Mouse (Mus musculus) G1E (cell line): ENCODE data around the gene Cbx5. TPM values are rescaled to one million over a fixed set of nuclear protein-coding genes. Genes with fewer than 3 reads are reported as not detected.

Experiments
- ATAC-seq: 2 replicates; pipeline ENCODE4 v1.8.0; 2016; ENCODE audit warnings: mild to moderate bottlenecking; ENCODE audit not compliant: insufficient number of reproducible peaks, poor library complexity, low FRiP score, severe bottlenecking; ENCODE audit errors: extremely low read depth
- DNase-seq: peaks from one replicate; pipeline ENCODE4 v3.0.0; 2012; ENCODE audit warnings: low spot score
- H3K27me3 ChIP-seq: 2 replicates; pipeline ENCODE4 v1.6.1; 2012; ENCODE audit warnings: mild to moderate bottlenecking, low read length, inconsistent platforms; ENCODE audit not compliant: insufficient read depth
- H3K36me3 ChIP-seq: replicated peaks from 2 replicates; pipeline ENCODE3; 2012; ENCODE audit warnings: mild to moderate bottlenecking, inconsistent platforms
- H3K4me1 ChIP-seq: 2 replicates; pipeline ENCODE4 v1.6.1; 2012; ENCODE audit warnings: low read depth, low read length, inconsistent platforms, mixed read lengths; ENCODE audit not compliant: insufficient read depth
- H3K4me3 ChIP-seq: 2 replicates; pipeline ENCODE4 v1.5.1; 2012; ENCODE audit warnings: low read depth, mild to moderate bottlenecking, inconsistent platforms, low read length, moderate library complexity, mixed read lengths
- H3K9me3 ChIP-seq: replicated peaks from 2 replicates; pipeline ENCODE4 v1.6.1; 2012; ENCODE audit warnings: inconsistent platforms
- CTCF ChIP-seq: IDR thresholded peaks from 2 replicates; pipeline ENCODE4 v1.5.1; 2012; ENCODE audit warnings: low read depth, low read length, inconsistent platforms, mixed read lengths
- GATA1 ChIP-seq: IDR thresholded peaks from 2 replicates; pipeline ENCODE4 v1.6.1; 2012; ENCODE audit warnings: borderline replicate concordance, low read length, inconsistent platforms, mixed read lengths
- GATA2 ChIP-seq: IDR thresholded peaks from 2 replicates; pipeline ENCODE4 v1.6.1; 2012; ENCODE audit warnings: low read depth, low read length, inconsistent platforms, borderline replicate concordance
- POLR2AphosphoS5 ChIP-seq: IDR thresholded peaks from 2 replicates; pipeline ENCODE4 v1.6.1; 2012; ENCODE audit warnings: low read depth, low read length, inconsistent platforms; ENCODE audit not compliant: insufficient replicate concordance
- TAL1 ChIP-seq: conservative IDR thresholded peaks from 2 replicates; pipeline ENCODE4 v1.6.1; 2012; ENCODE audit warnings: low read depth, low read length, inconsistent platforms, mixed read lengths
- polyA plus RNA-seq: library from polyadenylated mRNA; stranded (reverse); fragments of >175 nt; gene quantifications from 2 replicates; pipeline ENCODE4 v1.2.3, GENCODE M21; 2012
- total RNA-seq, 2 experiments: library from RNA; stranded (forward) in 1 of 2; stranded (reverse) in 1 of 2; fragments of 200-1000 nt in 1 of 2; fragments of >200 nt in 1 of 2; fragmentation: Nextera tagmentation in 1 of 2; gene quantifications; 2 replicates each; pipeline ENCODE4 v1.2.3; 2014 to 2017

Gene Cbx5
- total and polyA plus RNA-seq, 3 experiments, result 9.5 to 300 (median 278) TPM

GRCm38 (mm10) chr15:103239130-103239684, 409 bp downstream of the Cbx5 start:
- H3K4me3 ChIP-seq, result peak overlapping the region; percentile 76
- H3K4me1 ChIP-seq, result peaks cover 27% of the 10 kb centered on the region
- H3K9me3 ChIP-seq, result no peaks in the 10 kb centered on the region
- H3K36me3 ChIP-seq, result peaks cover 61% of the 10 kb centered on the region
- no peak for TF ChIP-seq TAL1
- no peak for TF ChIP-seq GATA2
- no peak for TF ChIP-seq CTCF
- TF ChIP-seq GATA1, result no peak
- no peak for TF ChIP-seq POLR2AphosphoS5
- DNase-seq, result peak; percentile 81
- ATAC-seq, result peak; percentile 75
- no peaks in the 10 kb centered on the region for H3K27me3 ChIP-seq

- H3K9me3 ChIP-seq, result no peaks in the 10 kb centered on the region
- H3K36me3 ChIP-seq, result peaks cover 57% of the 10 kb centered on the region
- H3K4me3 ChIP-seq, result peak overlapping the region; percentile 50; the same call in 1 of the 2 replicates
- no peak for DNase-seq
- ATAC-seq, result no peak
- H3K4me1 ChIP-seq, result peaks cover 24% of the 10 kb centered on the region
- TF ChIP-seq CTCF (no peak), GATA2 (no peak), TAL1 (no peak), POLR2AphosphoS5 (no peak), GATA1 (no peak)
- no peaks in the 10 kb centered on the region for H3K27me3 ChIP-seq
Observed at GRCm38 (mm10) chr15:103237295-103237694, 2.3 kb downstream of the Cbx5 start.

- Histone ChIP-seq H3K36me3 (peaks cover 54% of the 10 kb centered on the region), H3K9me3 (no peaks in the 10 kb centered on the region), H3K4me1 (peaks cover 41% of the 10 kb centered on the region), H3K4me3 (no peak overlapping the region), H3K27me3 (no peaks in the 10 kb centered on the region)
- TF ChIP-seq CTCF (no peak), TAL1 (no peak), GATA1 (no peak), GATA2 (no peak), POLR2AphosphoS5 (no peak)
- ATAC-seq (no peak), DNase-seq (no peak)
Observed at GRCm38 (mm10) chr15:103233119-103233518, 6.5 kb downstream of the Cbx5 start.

GRCm38 (mm10) chr15:103228904-103229303, 10.7 kb downstream of the Cbx5 start:
- no peak for ATAC-seq
- no peak for DNase-seq
- Histone ChIP-seq H3K4me1 (peaks cover 29% of the 10 kb centered on the region), H3K27me3 (no peaks in the 10 kb centered on the region), H3K36me3 (peaks cover 55% of the 10 kb centered on the region), H3K4me3 (no peak overlapping the region), H3K9me3 (no peaks in the 10 kb centered on the region)
- TF ChIP-seq CTCF (no peak), POLR2AphosphoS5 (no peak), TAL1 (no peak), GATA1 (no peak), GATA2 (no peak)

GRCm38 (mm10) chr15:103227572-103227971, 12.0 kb downstream of the Cbx5 start:
- Histone ChIP-seq H3K9me3 (no peaks in the 10 kb centered on the region), H3K27me3 (no peaks in the 10 kb centered on the region), H3K4me1 (peaks cover 29% of the 10 kb centered on the region), H3K4me3 (no peak overlapping the region), H3K36me3 (peaks cover 50% of the 10 kb centered on the region)
- TF ChIP-seq GATA1 (no peak), TAL1 (no peak), GATA2 (no peak), POLR2AphosphoS5 (no peak), CTCF (no peak)
- no peak for ATAC-seq
- no peak for DNase-seq

- Histone ChIP-seq H3K9me3 (no peaks in the 10 kb centered on the region), H3K36me3 (peaks cover 48% of the 10 kb centered on the region), H3K27me3 (no peaks in the 10 kb centered on the region), H3K4me1 (peaks cover 27% of the 10 kb centered on the region), H3K4me3 (no peak overlapping the region)
- no peak for ATAC-seq
- DNase-seq, result no peak
- TF ChIP-seq POLR2AphosphoS5, result no peak
- TF ChIP-seq GATA2, result no peak
- no peak for TF ChIP-seq TAL1
- TF ChIP-seq GATA1, result no peak
- TF ChIP-seq CTCF, result no peak
Observed at GRCm38 (mm10) chr15:103227022-103227421, 12.6 kb downstream of the Cbx5 start.

- ATAC-seq, result no peak
- peaks cover 67% of the 10 kb centered on the region for H3K36me3 ChIP-seq
- TF ChIP-seq POLR2AphosphoS5 (no peak), CTCF (no peak), GATA2 (no peak), TAL1 (no peak), GATA1 (no peak)
Observed at GRCm38 (mm10) chr15:103224161-103224560, 15.5 kb downstream of the Cbx5 start.

More at GRCm38 (mm10) chr15:103224161-103224560, 15.5 kb downstream of the Cbx5 start:
- Histone ChIP-seq H3K4me3 (no peak overlapping the region), H3K27me3 (no peaks in the 10 kb centered on the region), H3K9me3 (no peaks in the 10 kb centered on the region), H3K4me1 (peaks cover 33% of the 10 kb centered on the region)
- DNase-seq, result no peak
